Mouse (Mus musculus): ENCODE measurements around the gene Rnpepl1. TPM values are rescaled to one million over a fixed set of nuclear protein-coding genes. Genes with fewer than 3 reads are reported as not detected.

The Rnpepl1 gene
- total and polyA plus RNA-seq, 3 experiments = 5.1 to 20.2 (median 14.6) TPM

DNA sequence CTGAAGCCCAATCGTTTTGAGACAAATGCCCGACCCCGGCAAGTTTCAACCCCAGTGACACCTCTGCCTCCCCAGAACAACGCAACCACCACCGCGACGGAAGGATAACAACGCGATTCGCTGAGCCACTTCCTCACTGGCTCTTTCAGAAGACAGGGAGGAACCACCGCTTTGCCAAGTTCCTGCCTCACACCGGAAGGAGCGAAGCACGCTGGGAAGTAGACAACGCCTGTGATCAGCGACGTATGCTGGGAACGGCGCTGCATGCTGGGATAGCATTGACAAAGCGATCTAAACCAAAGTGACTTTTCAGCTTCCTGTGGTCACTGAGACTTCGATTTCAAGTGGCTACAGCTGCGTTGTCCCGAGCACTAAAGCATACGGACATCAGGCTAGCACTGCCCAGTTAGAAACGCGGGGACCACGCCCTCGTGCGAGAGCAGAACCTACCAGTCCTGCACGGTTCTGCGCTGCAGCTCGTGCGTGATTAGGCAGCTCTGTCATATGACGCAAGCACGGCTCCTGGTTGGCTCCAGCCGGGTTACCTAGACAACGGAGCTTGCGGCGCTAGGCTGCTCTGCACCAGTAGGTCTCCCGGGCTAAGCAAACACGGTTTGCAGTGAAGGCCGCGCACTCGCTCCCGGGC is 23.7 kb downstream of the Rnpepl1 start, which contains the start of gene Capn10 (continued):
- TF ChIP-seq UBTF (IDR thresholded peaks at IDR 0.05; ENCODE audit: low read depth, low read length) (no peak), EP300 (IDR thresholded peaks at IDR 0.05; ENCODE audit: low read length) (no peak), TBP (conservative IDR thresholded peaks at IDR 0.05; ENCODE audit: low read depth, low read length) (peak; percentile 83), MAZ (IDR thresholded peaks at IDR 0.05; ENCODE audit: low read depth, low read length) (no peak), NELFE (IDR thresholded peaks at IDR 0.05; ENCODE audit: low read depth, low read length) (peak; percentile 73), E2F4 (IDR thresholded peaks at IDR 0.05; ENCODE audit: insufficient replicate concordance, low read depth, low read length) (no peak), MEF2A (IDR thresholded peaks at IDR 0.05; ENCODE audit: borderline replicate concordance, low read depth, low read length) (0 out of 2 replicates have a peak, but pooled peaks have one; percentile 6), ETS1 (conservative IDR thresholded peaks at IDR 0.05; ENCODE audit: low read depth, low read length) (peak; percentile 47), SMC3 (IDR thresholded peaks at IDR 0.05; ENCODE audit: low read depth, low read length) (no peak)

DNA sequence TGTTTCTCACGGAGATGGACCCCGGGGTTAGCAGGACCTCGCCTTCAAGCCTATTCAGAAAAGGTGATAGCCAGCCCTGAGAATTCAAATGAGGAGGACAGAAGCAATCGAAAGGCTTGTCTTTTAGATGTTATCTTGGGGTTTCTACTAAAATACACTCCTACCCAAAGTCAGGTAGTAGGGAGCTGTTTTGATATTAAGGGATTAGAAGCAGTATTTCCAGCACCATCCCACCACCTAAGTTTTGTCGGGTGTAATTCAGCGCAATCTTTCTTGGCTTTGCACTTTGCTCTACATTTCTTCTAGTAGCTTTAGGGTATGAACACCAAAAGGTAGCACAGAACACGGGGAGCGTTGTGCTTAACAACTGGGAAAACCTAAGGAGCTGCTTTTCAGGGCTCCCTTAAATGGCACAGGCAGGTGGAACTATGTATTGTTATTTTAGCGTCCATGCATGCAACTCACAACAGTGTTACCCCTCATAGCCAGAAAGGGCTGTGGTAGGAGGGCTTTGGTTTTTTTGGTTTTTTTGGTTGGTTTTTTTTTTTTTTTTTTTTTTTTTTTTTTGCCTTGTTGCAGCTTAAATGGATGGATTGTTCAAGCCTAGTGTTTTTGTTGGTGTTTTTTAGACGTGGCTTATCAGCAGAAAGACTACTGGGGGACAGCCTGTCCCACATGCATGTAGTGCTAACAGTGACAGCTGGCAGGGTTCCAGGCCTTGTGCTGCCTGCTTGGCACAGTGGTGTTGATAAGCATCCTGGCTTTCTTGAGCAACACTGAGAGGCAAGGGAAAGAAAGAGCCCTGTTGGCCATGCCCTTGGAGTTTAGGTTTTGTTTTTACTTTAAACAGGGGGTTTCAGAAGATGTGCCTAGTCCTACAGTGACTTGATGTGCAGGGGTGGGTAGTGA is 24.7 kb downstream of the Rnpepl1 start:
- Histone ChIP-seq H3K27me3 (replicated peaks) (peaks cover 1% of the 10 kb centered on the region), H3K9ac (ENCODE audit: insufficient read depth, low read depth) (peak overlapping the region; percentile 77), H3K9me3 (replicated peaks; ENCODE audit: low read length) (no peaks in the 10 kb centered on the region), H3K4me1 (ENCODE audit: control insufficient read depth in 1 of 2, insufficient read depth in 2 of 2) (peaks cover 9 to 25% of the 10 kb centered on the region in 2 experiments), H3K4me2 (ENCODE audit: insufficient read depth, low read depth, poor library complexity, severe bottlenecking) (peak overlapping the region; percentile 94), H3K79me2 (replicated peaks; ENCODE audit: control insufficient read depth, extremely low read depth, insufficient read depth, poor library complexity, severe bottlenecking) (peaks cover 4% of the 10 kb centered on the region), H3K36me3 (replicated peaks in 1 of 2; ENCODE audit: control insufficient read depth in 1 of 2, insufficient read depth in 1 of 2, low read length in 1 of 2) (peaks cover 22 to 33% of the 10 kb centered on the region in 2 experiments), H3K27ac (ENCODE audit: insufficient read depth, low read depth) (peak overlapping the region; percentile 93; the same call in 1 of the 2 replicates), H3K4me3 (replicated peaks in 1 of 3; ENCODE audit: low read depth in 2 of 3, low read length in 2 of 3, poor library complexity in 1 of 3) (peak overlapping the region; percentile 63 to 85 (median 79))
- no peak for DNase-seq (ENCODE audit: extremely low read depth)
- TF ChIP-seq NRF1 (IDR thresholded peaks at IDR 0.05; ENCODE audit: low read depth, low read length) (no peak), ZNF384 (IDR thresholded peaks at IDR 0.05; ENCODE audit: low read depth, low read length) (peak; percentile 51)
- dilution Hi-C loops (cut with MboI; ENCODE audit: extremely low pct_ligation_motif_present, extremely low pct_unique_long_range_greater_than_20kb, low sequenced_read_pairs) = no loop called here
- in situ Hi-C loops (cut with MboI; ENCODE audit: low pct_ligation_motif_present, low pct_unique_long_range_greater_than_20kb, low sequenced_read_pairs) = no loop called here

DNA sequence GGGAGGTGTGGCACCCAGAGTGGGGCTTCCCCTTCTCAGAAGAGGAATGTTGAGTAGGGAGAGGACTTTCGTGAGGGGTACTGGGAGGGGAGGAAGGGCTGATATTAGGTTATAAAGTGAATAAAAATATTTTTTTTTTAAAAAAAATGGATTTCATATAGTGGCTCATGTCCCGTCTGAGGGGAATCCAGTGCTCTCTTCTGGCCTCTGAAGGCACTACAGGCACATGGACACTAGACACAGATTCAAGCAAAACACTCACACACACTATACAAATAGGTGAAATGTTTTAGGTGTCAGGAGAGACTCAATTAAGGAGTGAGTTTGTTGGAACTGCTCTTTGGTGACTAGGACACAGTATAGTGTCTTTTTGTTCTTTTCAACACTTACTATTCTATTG is 25.4 kb downstream of the Rnpepl1 start:
- H3K27ac ChIP-seq (ENCODE audit: insufficient read depth, low read depth) = no peak overlapping the region
- dilution Hi-C loops (cut with MboI; ENCODE audit: extremely low pct_ligation_motif_present, extremely low pct_unique_long_range_greater_than_20kb, low sequenced_read_pairs) (no loop called here), in situ Hi-C loops (cut with MboI; ENCODE audit: low pct_ligation_motif_present, low pct_unique_long_range_greater_than_20kb, low sequenced_read_pairs) (no loop called here)
- H3K4me2 ChIP-seq (ENCODE audit: insufficient read depth, low read depth, poor library complexity, severe bottlenecking) = peak overlapping the region; percentile 94
- H3K27me3 ChIP-seq (replicated peaks) = no peaks in the 10 kb centered on the region
- H3K9ac ChIP-seq (ENCODE audit: insufficient read depth, low read depth) = no peak overlapping the region
- peaks cover 4% of the 10 kb centered on the region for H3K79me2 ChIP-seq (replicated peaks; ENCODE audit: control insufficient read depth, extremely low read depth, insufficient read depth, poor library complexity, severe bottlenecking)
- H3K36me3 ChIP-seq (replicated peaks in 1 of 2; ENCODE audit: control insufficient read depth in 1 of 2, insufficient read depth in 1 of 2, low read length in 1 of 2) = peaks cover 25 to 37% of the 10 kb centered on the region in 2 experiments
- DNase-seq (ENCODE audit: extremely low read depth) = peak; percentile 34
- no peaks in the 10 kb centered on the region for H3K9me3 ChIP-seq (replicated peaks; ENCODE audit: low read length)
- H3K4me1 ChIP-seq (ENCODE audit: control insufficient read depth in 1 of 2, insufficient read depth in 2 of 2) = peaks cover 9 to 25% of the 10 kb centered on the region in 2 experiments
- TF ChIP-seq CTCF (conservative IDR thresholded peaks at IDR 0.05 in 1 of 2, IDR thresholded peaks at IDR 0.05 in 1 of 2; ENCODE audit: low read depth in 2 of 2, low read length in 2 of 2) (peak in 1 of 2 experiments; percentile 42; a peak in 2 of 4 replicates), ZNF384 (IDR thresholded peaks at IDR 0.05; ENCODE audit: low read depth, low read length) (peak; percentile 55; the same call in 1 of the 2 replicates), SMC3 (IDR thresholded peaks at IDR 0.05; ENCODE audit: low read depth, low read length) (peak; percentile 21), HCFC1 (IDR thresholded peaks at IDR 0.05; ENCODE audit: low read depth, low read length) (no peak)
- H3K4me3 ChIP-seq (replicated peaks in 1 of 3; ENCODE audit: low read depth in 2 of 3, low read length in 2 of 3, poor library complexity in 1 of 3) = peak overlapping the region in 2 of 3 experiments; percentile 79 to 85
